Mouse (Mus musculus) bone marrow macrophage, adult 2 months (primary cell): ENCODE measurements at regions not wholly inside any gene's neighbourhood (a gene's known extent, or its start where the extent isn't known, plus 50 kb on each side); places are given as distances from the start of the nearest gene placed in this dataset.

Source experiments
- CTCF ChIP-seq: IDR thresholded peaks from 2 replicates; pipeline ENCODE4 v1.5.1; 2012; ENCODE audit warnings: low read depth, mild to moderate bottlenecking, low read length, moderate library complexity
- POLR2A ChIP-seq: IDR thresholded peaks from 2 replicates; pipeline ENCODE4 v1.6.1; 2012; ENCODE audit warnings: mild to moderate bottlenecking, low read depth, low read length, borderline replicate concordance

GRCm38 (mm10) chr5:15849520-15849919 is 85.0 kb upstream of the Cacna2d1 start:
- TF ChIP-seq CTCF = no peak
- no peak for TF ChIP-seq POLR2A
